Mouse (Mus musculus): ENCODE measurements around the gene Ubap2l. TPM values are rescaled to one million over a fixed set of nuclear protein-coding genes. Genes with fewer than 3 reads are reported as not detected.

Gene Ubap2l
- polyA plus RNA-seq, 1 experiment from 2014 or later, result 157 TPM

MicroRNAs within 50 kb of the gene (microRNA counts, 519-probe panel; counts per million panel counts)
- microRNA mmu-miR-190b, result 2,759 counts per million, percentile 72 among the panel's probes with 10 or more counts

Small RNA genes within 50 kb of the gene (microRNA-seq; reads per million reads assigned to microRNA genes)
- 9.5 reads per million, percentile 27 among the genes with 10 or more reads in this experiment for gene Mir190b
- 1.1 reads per million for gene Mir7669

Other genes starting within 250 kb of the Ubap2l start
- 9.9 and 10.1 TPM in 2 replicates for gene She, start 221.3 kb downstream of the Ubap2l start, polyA plus RNA-seq (2015; fragmentation: Nextera tagmentation; extraction: Ambion mirVana)
- 3.6 TPM in 2 replicates for gene Il6ra, start 139.4 kb downstream of the Ubap2l start, polyA plus RNA-seq (2015; fragmentation: Nextera tagmentation; extraction: Ambion mirVana)
- 14.7 and 14.8 TPM in 2 replicates for gene Atp8b2, start 89.1 kb downstream of the Ubap2l start, polyA plus RNA-seq (2015; fragmentation: Nextera tagmentation; extraction: Ambion mirVana)
- 164 TPM in 2 replicates for gene Hax1, start 53.8 kb downstream of the Ubap2l start, polyA plus RNA-seq (2015; fragmentation: Nextera tagmentation; extraction: Ambion mirVana)
- gene 4933434E20Rik, start 992 bp downstream of the Ubap2l start, polyA plus RNA-seq (2015; fragmentation: Nextera tagmentation; extraction: Ambion mirVana), result 142 and 154 TPM in 2 replicates
- 637 and 683 TPM in 2 replicates for gene Tpm3, start 20.0 kb upstream of the Ubap2l start, polyA plus RNA-seq (2015; fragmentation: Nextera tagmentation; extraction: Ambion mirVana)
- 0.37 and 0.40 TPM in 2 replicates for gene Nup210l, start 51.5 kb upstream of the Ubap2l start, polyA plus RNA-seq (2015; fragmentation: Nextera tagmentation; extraction: Ambion mirVana)
- 1,416 and 1,510 TPM in 2 replicates for gene Rps27, start 161.0 kb upstream of the Ubap2l start, polyA plus RNA-seq (2015; fragmentation: Nextera tagmentation; extraction: Ambion mirVana)
- gene Rab13, start 161.1 kb upstream of the Ubap2l start, polyA plus RNA-seq (2015; fragmentation: Nextera tagmentation; extraction: Ambion mirVana), result 35.8 and 40.0 TPM in 2 replicates
- 90.2 and 100 TPM in 2 replicates for gene Jtb, start 179.0 kb upstream of the Ubap2l start, polyA plus RNA-seq (2015; fragmentation: Nextera tagmentation; extraction: Ambion mirVana)
- 6.0 and 6.3 TPM in 2 replicates for gene Creb3l4, start 190.9 kb upstream of the Ubap2l start, polyA plus RNA-seq (2015; fragmentation: Nextera tagmentation; extraction: Ambion mirVana)
- 94.7 and 102 TPM in 2 replicates for gene Slc39a1, start 195.5 kb upstream of the Ubap2l start, polyA plus RNA-seq (2015; fragmentation: Nextera tagmentation; extraction: Ambion mirVana)
- 19.9 and 21.1 TPM in 2 replicates for gene Crtc2, start 201.5 kb upstream of the Ubap2l start, polyA plus RNA-seq (2015; fragmentation: Nextera tagmentation; extraction: Ambion mirVana)
- gene Dennd4b, start 212.6 kb upstream of the Ubap2l start, polyA plus RNA-seq (2015; fragmentation: Nextera tagmentation; extraction: Ambion mirVana), result 3.4 and 4.8 TPM in 2 replicates
- 10.6 and 11.7 TPM in 2 replicates for gene Gatad2b, start 240.6 kb upstream of the Ubap2l start, polyA plus RNA-seq (2015; fragmentation: Nextera tagmentation; extraction: Ambion mirVana)

Measured in lung, embryonic 15.5 days (tissue).